Mouse (Mus musculus): ENCODE data around the gene A530032D15Rik.

The A530032D15Rik gene

DNA sequence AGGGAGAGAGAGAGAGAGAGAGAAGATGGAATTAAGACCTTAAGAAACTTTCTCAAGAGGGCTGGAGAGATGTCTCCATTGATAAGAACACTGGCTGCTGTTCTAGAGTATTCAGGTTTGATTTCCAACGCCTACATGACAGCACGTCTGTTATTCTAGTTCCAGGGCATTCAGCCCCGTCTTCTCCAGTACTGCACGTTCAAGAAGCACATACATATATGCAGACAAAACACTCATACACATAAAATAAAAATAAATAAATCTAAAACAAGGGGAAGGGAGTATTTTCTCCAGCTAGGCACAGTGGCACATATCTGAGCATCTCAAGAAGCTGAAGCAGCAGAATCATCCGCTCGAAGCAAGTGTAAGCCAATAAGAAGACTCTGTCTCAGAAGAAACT lies 73.9 kb downstream of the A530032D15Rik start:
- 75% methylated on average over 6 of the region's 6 CpGs for WGBS

GRCm38 (mm10) chr1:85034394-85034793 lies 75.3 kb downstream of the A530032D15Rik start:
- WGBS: 80% methylated on average over 3 of the region's 4 CpGs

- 97% methylated on average over 5 of the region's 6 CpGs for WGBS
Measured at GRCm38 (mm10) chr1:85033616-85034015, 76.0 kb downstream of the A530032D15Rik start.

Measured in cerebral cortex, adult 2 months (tissue).